Mouse (Mus musculus): ENCODE measurements around the gene Zzz3. TPM values are rescaled to one million over a fixed set of nuclear protein-coding genes. Genes with fewer than 3 reads are reported as not detected.

The Zzz3 gene
- polyA plus RNA-seq, 1 experiment from 2014 or later = 34.5 TPM

DNA sequence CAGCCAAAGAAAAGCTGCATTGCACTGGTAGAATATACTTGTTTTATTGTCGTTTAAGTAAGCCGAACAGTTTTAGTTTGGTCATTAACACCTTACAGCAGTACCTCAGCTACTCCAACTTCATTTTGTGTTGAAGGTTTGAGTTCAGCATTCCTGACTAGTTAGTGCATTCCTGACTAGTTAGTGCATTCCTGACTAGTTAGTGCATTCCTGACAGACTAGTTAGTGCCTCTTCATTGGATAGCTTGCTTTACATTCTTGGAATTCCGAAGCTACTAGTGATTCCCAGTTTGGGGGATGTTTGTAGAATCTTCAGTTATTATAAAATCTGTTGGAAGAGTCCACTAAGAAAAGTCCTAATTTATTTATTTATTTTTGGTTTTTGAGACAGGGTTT, 7.4 kb downstream of the Zzz3 start:
- Histone ChIP-seq H3K27ac (replicated peaks in 1 of 2; ENCODE audit: control insufficient read depth in 1 of 2, insufficient read depth in 1 of 2, low read depth in 2 of 2, low read length in 2 of 2) (peak overlapping the region in 1 of 2 experiments; percentile 27; a peak in 2 of 4 replicates), H3K27me3 (ENCODE audit: control insufficient read depth, insufficient read depth, low read length) (no peaks in the 10 kb centered on the region), H3K36me3 (ENCODE audit: control insufficient read depth, insufficient read depth, low read length) (no peaks in the 10 kb centered on the region), H3K9ac (ENCODE audit: low read length) (no peak overlapping the region), H3K9me3 (ENCODE audit: control insufficient read depth, low read length) (no peaks in the 10 kb centered on the region), H3K4me3 (ENCODE audit: control insufficient read depth in 1 of 2, insufficient read depth in 1 of 2, low read depth in 1 of 2, low read length in 2 of 2) (no peak overlapping the region), H3K4me1 (ENCODE audit: control insufficient read depth in 2 of 2, insufficient read depth in 2 of 2, low read length in 2 of 2) (peaks cover 7 to 47% of the 10 kb centered on the region in 2 experiments), H3K4me2 (ENCODE audit: low read length) (no peak overlapping the region)
- ATAC-seq (ENCODE audit: insufficient number of reproducible peaks, insufficient read depth, low FRiP score, low read depth) = no peak
- WGBS = 84% methylated on average over 3 of the region's 3 CpGs

DNA sequence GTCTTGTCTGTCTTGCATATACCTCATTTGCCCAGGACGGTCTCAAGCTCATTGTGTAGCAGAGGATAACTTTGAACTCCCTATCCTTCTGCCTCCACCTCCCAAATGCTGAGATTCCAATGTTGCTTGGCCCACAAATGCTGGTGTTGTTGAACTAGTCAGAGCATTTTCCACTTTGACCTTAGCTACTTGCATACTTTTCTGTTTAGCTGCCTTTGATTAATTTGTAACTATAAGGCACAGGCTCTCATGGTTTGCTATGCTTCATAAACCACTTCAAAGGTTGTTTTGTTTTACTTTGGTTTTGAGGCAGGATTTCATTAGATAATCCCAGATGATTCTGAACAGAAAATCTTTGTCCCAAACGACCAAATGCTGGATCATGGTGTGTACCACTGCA, 8.6 kb downstream of the Zzz3 start:
- Histone ChIP-seq H3K4me1 (ENCODE audit: control insufficient read depth in 2 of 2, insufficient read depth in 2 of 2, low read length in 2 of 2) (peaks cover 7 to 41% of the 10 kb centered on the region in 2 experiments), H3K27me3 (ENCODE audit: control insufficient read depth, insufficient read depth, low read length) (no peaks in the 10 kb centered on the region), H3K36me3 (ENCODE audit: control insufficient read depth, insufficient read depth, low read length) (no peaks in the 10 kb centered on the region), H3K9ac (ENCODE audit: low read length) (no peak overlapping the region), H3K27ac (replicated peaks in 1 of 2; ENCODE audit: control insufficient read depth in 1 of 2, insufficient read depth in 1 of 2, low read depth in 2 of 2, low read length in 2 of 2) (no peak overlapping the region), H3K4me2 (ENCODE audit: low read length) (no peak overlapping the region), H3K4me3 (ENCODE audit: control insufficient read depth in 1 of 2, insufficient read depth in 1 of 2, low read depth in 1 of 2, low read length in 2 of 2) (no peak overlapping the region), H3K9me3 (ENCODE audit: control insufficient read depth, low read length) (no peaks in the 10 kb centered on the region)
- ATAC-seq (ENCODE audit: insufficient number of reproducible peaks, insufficient read depth, low FRiP score, low read depth) = no peak
- WGBS = 68% methylated on average over 2 of the region's 2 CpGs

DNA sequence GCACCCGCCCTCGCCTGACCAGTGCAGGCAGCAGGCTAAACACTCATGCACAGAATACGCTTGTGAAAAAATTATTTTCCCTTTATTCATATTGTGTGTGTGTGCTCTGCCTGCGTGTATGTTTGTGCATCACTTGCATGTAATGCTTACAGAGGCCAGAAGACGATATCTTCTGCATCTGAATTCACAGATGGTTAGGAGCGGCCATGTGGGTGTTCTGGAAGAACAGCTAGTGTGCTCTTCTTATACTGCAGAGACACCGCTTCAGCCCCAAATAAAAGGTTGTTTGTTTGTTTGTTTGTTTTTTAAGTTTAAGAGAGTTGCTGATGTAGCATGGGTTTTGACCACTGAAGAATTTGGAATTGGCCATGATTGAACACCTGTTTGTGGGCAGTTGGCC, 10.1 kb downstream of the Zzz3 start:
- Histone ChIP-seq H3K4me1 (ENCODE audit: control insufficient read depth in 2 of 2, insufficient read depth in 2 of 2, low read length in 2 of 2) (peaks cover 7 to 37% of the 10 kb centered on the region in 2 experiments), H3K36me3 (ENCODE audit: control insufficient read depth, insufficient read depth, low read length) (no peaks in the 10 kb centered on the region), H3K9me3 (ENCODE audit: control insufficient read depth, low read length) (no peaks in the 10 kb centered on the region), H3K4me2 (ENCODE audit: low read length) (no peak overlapping the region), H3K27me3 (ENCODE audit: control insufficient read depth, insufficient read depth, low read length) (no peaks in the 10 kb centered on the region), H3K4me3 (ENCODE audit: control insufficient read depth in 1 of 2, insufficient read depth in 1 of 2, low read depth in 1 of 2, low read length in 2 of 2) (no peak overlapping the region), H3K9ac (ENCODE audit: low read length) (no peak overlapping the region), H3K27ac (replicated peaks in 1 of 2; ENCODE audit: control insufficient read depth in 1 of 2, insufficient read depth in 1 of 2, low read depth in 2 of 2, low read length in 2 of 2) (no peak overlapping the region)
- no peak for ATAC-seq (ENCODE audit: insufficient number of reproducible peaks, insufficient read depth, low FRiP score, low read depth)
- 94% methylated on average over 7 of the region's 7 CpGs for WGBS

DNA sequence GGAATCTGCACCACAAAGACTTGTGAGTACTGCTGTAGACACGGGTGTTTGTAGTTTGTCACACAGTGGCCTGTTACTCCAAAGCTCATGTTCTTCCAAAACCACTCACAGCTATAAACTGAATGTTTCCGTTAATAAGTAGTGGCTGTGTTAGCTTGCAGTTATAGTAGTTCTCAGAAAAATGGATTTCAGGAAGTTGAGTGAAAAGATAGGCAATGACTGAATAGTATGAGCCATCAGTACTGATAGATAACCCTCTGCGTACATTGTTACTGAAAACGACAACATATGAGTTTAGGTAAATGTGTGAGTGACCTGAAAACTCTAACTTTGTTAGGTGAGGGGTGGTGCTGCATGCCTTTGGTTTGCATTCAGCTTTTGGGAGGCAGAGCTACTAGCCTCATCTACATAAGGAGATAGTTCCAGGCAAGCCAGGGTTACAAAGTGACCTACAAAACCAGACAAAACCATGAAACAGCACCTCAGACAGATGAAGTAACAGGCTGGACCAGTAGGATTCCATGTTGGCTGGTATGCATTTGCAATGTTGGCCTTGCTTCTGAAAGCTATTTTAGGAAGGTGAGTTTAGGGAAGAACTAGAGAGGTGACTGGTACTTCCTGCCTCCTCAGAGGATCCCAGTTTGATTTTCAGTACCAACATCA, 10.8 kb downstream of the Zzz3 start:
- Histone ChIP-seq H3K9me3 (ENCODE audit: control insufficient read depth, low read length) (no peaks in the 10 kb centered on the region), H3K4me2 (ENCODE audit: low read length) (no peak overlapping the region), H3K27ac (replicated peaks in 1 of 2; ENCODE audit: control insufficient read depth in 1 of 2, insufficient read depth in 1 of 2, low read depth in 2 of 2, low read length in 2 of 2) (peak overlapping the region; percentile 3 to 61; a peak in 2 of 4 replicates), H3K4me3 (ENCODE audit: control insufficient read depth in 1 of 2, insufficient read depth in 1 of 2, low read depth in 1 of 2, low read length in 2 of 2) (no peak overlapping the region), H3K9ac (ENCODE audit: low read length) (no peak overlapping the region), H3K36me3 (ENCODE audit: control insufficient read depth, insufficient read depth, low read length) (no peaks in the 10 kb centered on the region), H3K27me3 (ENCODE audit: control insufficient read depth, insufficient read depth, low read length) (no peaks in the 10 kb centered on the region), H3K4me1 (ENCODE audit: control insufficient read depth in 2 of 2, insufficient read depth in 2 of 2, low read length in 2 of 2) (peaks cover 7 to 44% of the 10 kb centered on the region in 2 experiments)
- 65% methylated on average over 4 of the region's 4 CpGs for WGBS
- ATAC-seq (ENCODE audit: insufficient number of reproducible peaks, insufficient read depth, low FRiP score, low read depth) = no peak

DNA sequence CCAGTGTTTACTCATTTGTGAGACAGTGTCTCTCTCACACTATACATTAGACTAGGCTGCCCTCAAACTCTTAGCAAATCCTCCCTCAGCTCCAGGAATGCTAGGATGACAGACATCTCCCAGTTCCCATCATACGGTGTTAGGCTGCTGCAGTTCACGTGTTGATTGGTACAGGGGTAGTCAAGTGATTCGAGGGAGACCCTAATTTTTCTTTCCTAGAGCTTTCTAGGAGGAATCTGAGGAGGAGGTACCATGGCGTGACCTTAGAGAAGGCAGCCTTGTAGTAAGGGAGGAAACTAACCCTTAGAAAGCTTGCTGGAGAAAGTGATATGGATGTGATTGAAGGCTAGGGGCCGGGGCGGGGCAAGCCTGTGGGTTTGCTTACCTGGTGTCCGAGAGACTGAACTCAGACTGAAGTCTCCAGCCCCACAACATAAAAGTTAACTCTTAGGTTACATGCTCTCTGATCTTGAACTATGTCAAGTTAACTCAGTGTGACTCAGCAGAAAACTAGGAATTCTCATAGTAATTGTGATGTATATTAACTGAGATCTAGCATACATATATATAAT, 15.8 kb downstream of the Zzz3 start:
- Histone ChIP-seq H3K4me2 (ENCODE audit: low read length) (no peak overlapping the region), H3K4me1 (ENCODE audit: control insufficient read depth in 2 of 2, insufficient read depth in 2 of 2, low read length in 2 of 2) (peaks cover 4 to 39% of the 10 kb centered on the region in 2 experiments), H3K4me3 (ENCODE audit: control insufficient read depth in 1 of 2, insufficient read depth in 1 of 2, low read depth in 1 of 2, low read length in 2 of 2) (no peak overlapping the region), H3K27ac (replicated peaks in 1 of 2; ENCODE audit: control insufficient read depth in 1 of 2, insufficient read depth in 1 of 2, low read depth in 2 of 2, low read length in 2 of 2) (no peak overlapping the region), H3K36me3 (ENCODE audit: control insufficient read depth, insufficient read depth, low read length) (no peaks in the 10 kb centered on the region), H3K9ac (ENCODE audit: low read length) (no peak overlapping the region), H3K27me3 (ENCODE audit: control insufficient read depth, insufficient read depth, low read length) (no peaks in the 10 kb centered on the region), H3K9me3 (ENCODE audit: control insufficient read depth, low read length) (no peaks in the 10 kb centered on the region)
- 65% methylated on average over 7 of the region's 7 CpGs for WGBS
- no peak for ATAC-seq (ENCODE audit: insufficient number of reproducible peaks, insufficient read depth, low FRiP score, low read depth)

DNA sequence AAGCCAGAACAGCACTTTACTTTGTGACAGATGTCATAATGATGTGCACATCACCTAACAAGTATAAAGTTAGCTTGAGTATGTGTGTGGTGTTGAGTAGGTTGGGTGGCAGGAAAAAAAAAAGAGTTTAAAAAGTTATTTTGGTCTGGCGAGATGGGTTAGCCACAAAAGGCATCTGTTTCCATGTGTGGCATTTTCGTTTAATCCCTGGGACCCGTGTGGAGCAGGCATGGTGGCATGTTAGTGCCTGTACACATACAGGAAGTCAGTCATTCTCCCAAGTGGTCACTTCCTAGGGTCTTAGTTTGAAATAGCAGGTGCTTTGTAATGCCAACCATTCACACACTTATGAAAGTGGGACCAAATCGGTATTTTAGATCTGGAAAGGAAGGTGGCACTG, 17.1 kb downstream of the Zzz3 start:
- 0 out of 4 replicates have a peak overlapping the region, but pooled peaks of 1 of the 2 experiments have one; percentile 14 for H3K27ac ChIP-seq (replicated peaks in 1 of 2; ENCODE audit: control insufficient read depth in 1 of 2, insufficient read depth in 1 of 2, low read depth in 2 of 2, low read length in 2 of 2)
- H3K36me3 ChIP-seq (ENCODE audit: control insufficient read depth, insufficient read depth, low read length) = no peaks in the 10 kb centered on the region
- no peak for ATAC-seq (ENCODE audit: insufficient number of reproducible peaks, insufficient read depth, low FRiP score, low read depth)
- H3K27me3 ChIP-seq (ENCODE audit: control insufficient read depth, insufficient read depth, low read length) = no peaks in the 10 kb centered on the region
- H3K4me1 ChIP-seq (ENCODE audit: control insufficient read depth in 2 of 2, insufficient read depth in 2 of 2, low read length in 2 of 2) = peaks cover 2 to 29% of the 10 kb centered on the region in 2 experiments
- no peaks in the 10 kb centered on the region for H3K9me3 ChIP-seq (ENCODE audit: control insufficient read depth, low read length)
- 70% methylated on average over 4 of the region's 4 CpGs for WGBS
- no peak overlapping the region for H3K4me2 ChIP-seq (ENCODE audit: low read length)
- no peak overlapping the region for H3K9ac ChIP-seq (ENCODE audit: low read length)
- H3K4me3 ChIP-seq (ENCODE audit: control insufficient read depth in 1 of 2, insufficient read depth in 1 of 2, low read depth in 1 of 2, low read length in 2 of 2) = no peak overlapping the region

DNA sequence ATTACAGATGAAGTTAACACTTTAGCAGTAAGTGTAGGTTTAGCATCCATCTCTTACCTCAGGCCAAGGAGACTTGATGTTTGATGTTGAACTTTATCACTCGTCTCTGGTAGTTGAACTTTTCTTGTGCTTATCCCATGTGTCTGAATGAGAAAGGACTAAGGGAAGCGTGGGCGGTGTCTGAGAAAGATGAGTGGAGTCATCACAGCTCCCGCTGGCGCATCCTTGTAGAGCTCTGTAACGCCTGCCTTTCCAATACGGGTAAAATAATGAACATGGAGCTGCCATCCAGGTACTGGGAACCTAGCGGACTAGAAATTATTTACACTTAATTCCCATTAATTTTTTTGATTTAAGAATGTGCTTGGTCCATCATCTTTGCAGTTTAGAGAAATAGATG, 33.7 kb downstream of the Zzz3 start:
- H3K9me3 ChIP-seq (ENCODE audit: control insufficient read depth, low read length) = no peaks in the 10 kb centered on the region
- no peak overlapping the region for H3K27ac ChIP-seq (replicated peaks in 1 of 2; ENCODE audit: control insufficient read depth in 1 of 2, insufficient read depth in 1 of 2, low read depth in 2 of 2, low read length in 2 of 2)
- peaks cover 43% of the 10 kb centered on the region for H3K36me3 ChIP-seq (ENCODE audit: control insufficient read depth, insufficient read depth, low read length)
- H3K27me3 ChIP-seq (ENCODE audit: control insufficient read depth, insufficient read depth, low read length) = no peaks in the 10 kb centered on the region
- no peak overlapping the region for H3K4me3 ChIP-seq (ENCODE audit: control insufficient read depth in 1 of 2, insufficient read depth in 1 of 2, low read depth in 1 of 2, low read length in 2 of 2)
- WGBS = 92% methylated on average over 8 of the region's 8 CpGs
- no peaks in the 10 kb centered on the region for H3K4me1 ChIP-seq (ENCODE audit: control insufficient read depth in 2 of 2, insufficient read depth in 2 of 2, low read length in 2 of 2)
- H3K4me2 ChIP-seq (ENCODE audit: low read length) = no peak overlapping the region
- H3K9ac ChIP-seq (ENCODE audit: low read length) = no peak overlapping the region
- ATAC-seq (ENCODE audit: insufficient number of reproducible peaks, insufficient read depth, low FRiP score, low read depth) = no peak

DNA sequence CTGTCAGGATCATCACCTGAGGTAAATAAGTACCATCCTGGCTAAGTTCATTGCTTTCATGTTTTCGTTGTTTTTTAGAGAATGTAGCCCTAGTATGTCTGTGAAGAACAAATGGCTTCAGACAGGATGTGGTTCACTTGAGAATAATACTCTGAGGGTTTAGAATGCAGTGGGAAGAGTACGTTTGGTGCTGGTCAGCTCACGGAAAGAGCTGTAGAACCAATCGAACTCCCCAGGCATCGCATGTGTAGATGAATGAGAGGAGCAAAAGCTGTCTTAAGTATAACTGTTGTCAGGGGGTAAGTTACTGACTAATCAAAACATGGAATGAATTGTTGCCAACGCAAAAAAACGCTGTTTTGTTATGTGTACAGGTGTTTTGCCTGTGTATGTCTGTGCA, 37.4 kb downstream of the Zzz3 start:
- Histone ChIP-seq H3K27ac (replicated peaks in 1 of 2; ENCODE audit: control insufficient read depth in 1 of 2, insufficient read depth in 1 of 2, low read depth in 2 of 2, low read length in 2 of 2) (no peak overlapping the region), H3K9ac (ENCODE audit: low read length) (no peak overlapping the region), H3K27me3 (ENCODE audit: control insufficient read depth, insufficient read depth, low read length) (no peaks in the 10 kb centered on the region), H3K4me1 (ENCODE audit: control insufficient read depth in 2 of 2, insufficient read depth in 2 of 2, low read length in 2 of 2) (no peaks in the 10 kb centered on the region), H3K4me3 (ENCODE audit: control insufficient read depth in 1 of 2, insufficient read depth in 1 of 2, low read depth in 1 of 2, low read length in 2 of 2) (no peak overlapping the region), H3K4me2 (ENCODE audit: low read length) (no peak overlapping the region), H3K9me3 (ENCODE audit: control insufficient read depth, low read length) (no peaks in the 10 kb centered on the region), H3K36me3 (ENCODE audit: control insufficient read depth, insufficient read depth, low read length) (peaks cover 39% of the 10 kb centered on the region)
- 95% methylated on average over 7 of the region's 7 CpGs for WGBS
- no peak for ATAC-seq (ENCODE audit: insufficient number of reproducible peaks, insufficient read depth, low FRiP score, low read depth)

Data from heart, embryonic 14.5 days (tissue).